Mouse (Mus musculus) embryo, embryonic 10.5 days (tissue): Measurements from ENCODE around the gene Fubp1.

Experiments used
- DNase-seq: peaks from one replicate; pipeline ENCODE4 v3.0.0-alpha.2; 2015; ENCODE audit warnings: low spot score

The Fubp1 gene

DNA sequence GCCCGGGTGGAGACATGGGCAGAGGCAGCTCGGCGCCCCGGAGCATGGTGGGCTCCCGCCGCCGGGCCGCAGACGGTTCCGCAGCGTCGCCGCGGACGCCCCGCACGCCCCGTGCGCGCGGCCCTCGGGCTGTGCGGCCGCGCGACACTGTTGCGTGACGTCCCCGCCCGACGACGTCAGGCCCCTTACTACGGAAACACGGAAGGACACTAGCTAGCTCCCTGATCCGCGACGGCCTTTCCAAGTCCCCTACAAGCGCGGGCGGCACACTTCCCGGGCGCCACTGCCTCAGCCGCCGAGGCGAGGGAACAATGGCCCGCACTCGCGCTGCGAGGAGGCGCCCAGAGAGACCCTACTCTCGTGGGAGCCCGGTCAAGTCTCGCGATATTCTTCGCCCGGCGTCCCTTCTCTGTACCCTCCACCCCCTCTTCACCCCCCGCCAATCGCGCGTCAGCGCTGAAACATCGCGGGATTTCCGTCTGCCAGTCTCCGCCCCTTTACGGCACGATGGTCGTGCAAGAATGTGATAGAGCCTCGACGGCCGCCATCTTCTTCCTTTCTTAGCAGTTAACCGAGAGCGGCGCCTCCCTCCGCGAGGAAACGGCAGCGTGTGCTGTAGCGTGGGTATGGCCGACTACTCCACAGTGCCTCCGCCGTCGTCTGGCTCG, at the start of gene Fubp1, which contains the start of gene Dnajb4:
Gene Fubp1, plus strand, starts transcription at position 456 of the 668 bp plus-strand sequence.
Gene Dnajb4, minus strand, starts transcription at position 336 of the 668 bp plus-strand sequence.
- peak; percentile 99 for DNase-seq

DNA sequence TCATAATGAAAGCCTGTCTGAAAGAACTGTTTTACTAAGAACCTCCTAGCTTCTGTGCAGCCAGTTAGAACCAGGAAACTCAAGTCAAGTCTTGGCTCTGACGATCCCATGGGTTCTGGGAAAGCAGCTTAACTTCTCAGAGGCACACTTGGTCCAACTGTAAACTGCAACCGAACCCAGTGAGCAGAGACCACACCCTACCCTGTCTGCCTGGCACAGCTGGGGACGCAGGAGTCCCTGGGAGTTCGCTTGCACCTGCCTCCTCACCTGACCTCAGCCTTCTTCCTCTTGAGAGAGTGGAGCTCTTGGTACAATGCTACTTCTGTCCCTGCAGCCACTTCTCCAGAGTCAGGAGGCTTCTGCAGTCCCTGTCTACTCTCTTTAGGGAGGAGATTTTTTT, 49.6 kb upstream of the Fubp1 start:
- no peak for DNase-seq

DNA sequence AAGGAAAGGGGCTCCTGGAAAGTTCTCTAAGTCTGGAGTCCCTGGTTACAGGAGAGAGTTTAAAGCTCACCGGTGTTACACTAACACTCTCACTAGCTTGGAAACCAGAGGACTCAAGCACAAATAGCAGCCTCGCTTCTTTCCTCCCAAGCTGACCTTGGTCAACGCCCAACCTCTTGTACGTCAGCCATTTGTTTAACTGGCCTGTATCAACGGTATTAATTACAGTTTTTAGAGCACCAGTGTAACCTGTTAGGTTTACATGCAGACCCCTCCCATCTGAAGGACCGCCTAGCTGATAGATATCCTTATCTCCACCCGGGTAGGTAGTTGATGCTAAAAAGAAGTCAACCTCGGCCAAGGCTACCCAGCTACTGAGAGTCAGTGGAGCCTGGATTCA, 46.9 kb upstream of the Fubp1 start:
- no peak for DNase-seq

DNA sequence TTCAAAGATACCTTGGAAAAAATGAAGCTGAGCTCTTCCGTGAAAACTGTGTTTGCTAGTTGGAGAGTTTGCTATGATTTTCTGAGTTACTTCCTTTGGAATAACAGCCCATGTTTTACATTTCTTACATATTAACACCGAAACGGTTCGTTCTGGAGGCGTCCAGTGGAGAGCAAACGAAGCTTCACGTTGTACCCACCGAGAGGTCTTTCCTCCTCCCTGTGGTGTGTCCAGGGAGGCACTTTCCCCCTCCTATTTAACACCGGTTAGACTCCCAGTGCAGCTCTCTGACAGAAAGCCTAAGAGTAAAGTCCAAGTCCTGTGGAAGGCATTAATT, 45.2 kb upstream of the Fubp1 start:
- DNase-seq = no peak

DNA sequence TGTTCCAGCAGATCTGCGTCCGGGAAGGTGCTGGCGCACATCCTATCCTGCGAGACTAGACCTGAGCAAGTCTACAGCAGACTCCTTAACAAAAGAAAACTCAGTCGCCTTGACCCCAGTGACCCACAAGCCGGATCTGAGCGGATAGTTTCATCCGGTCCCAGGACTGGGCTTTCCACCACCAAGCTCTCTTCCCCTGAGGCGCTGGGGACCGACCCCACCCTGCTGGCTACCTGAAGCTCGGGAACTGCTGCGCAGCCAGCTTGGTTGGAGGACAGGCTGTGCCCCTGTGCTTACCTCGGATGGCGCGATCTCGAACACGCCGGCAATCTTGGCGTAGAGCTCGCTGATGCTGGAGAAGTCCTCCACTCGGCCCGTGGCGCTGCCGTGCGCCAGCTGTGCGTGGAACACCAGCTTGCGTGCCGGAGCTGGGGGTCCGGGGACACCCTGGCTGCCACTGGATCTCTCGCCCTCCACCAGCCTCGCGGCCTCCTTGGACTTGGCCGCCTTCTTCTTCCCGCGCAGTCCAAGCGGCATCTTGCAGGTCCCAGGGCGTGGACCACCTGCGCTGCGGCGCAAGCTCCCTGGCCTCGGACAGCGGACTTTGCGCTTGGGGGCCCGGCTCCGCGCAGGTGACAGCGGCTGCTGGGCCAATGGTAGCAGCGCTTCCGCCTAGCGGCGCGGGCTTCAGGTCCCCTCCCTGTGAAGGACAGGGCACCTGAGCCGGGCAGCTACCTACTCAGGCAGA, 44.7 kb upstream of the Fubp1 start:
- DNase-seq = peak; percentile 75

DNA sequence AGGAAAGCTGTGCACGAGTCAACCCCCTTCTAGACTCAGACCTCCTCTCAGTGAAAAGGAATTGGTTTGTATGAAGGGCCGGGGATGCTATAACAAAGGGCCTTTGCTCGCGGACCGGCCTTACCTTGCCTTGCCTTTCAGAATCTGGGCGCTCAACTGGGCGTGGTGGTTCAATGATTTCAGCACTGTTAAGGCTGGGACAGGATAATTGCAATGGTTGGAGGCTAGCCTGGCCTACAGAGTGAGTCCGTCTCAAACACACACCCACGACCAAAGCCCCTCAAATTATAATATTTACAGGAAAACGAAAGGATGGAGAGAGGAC, 44.2 kb upstream of the Fubp1 start, which contains the start of gene Gipc2:
Gene Gipc2, minus strand, starts transcription at position 132 of the 325 bp plus-strand sequence.
- no peak for DNase-seq

DNA sequence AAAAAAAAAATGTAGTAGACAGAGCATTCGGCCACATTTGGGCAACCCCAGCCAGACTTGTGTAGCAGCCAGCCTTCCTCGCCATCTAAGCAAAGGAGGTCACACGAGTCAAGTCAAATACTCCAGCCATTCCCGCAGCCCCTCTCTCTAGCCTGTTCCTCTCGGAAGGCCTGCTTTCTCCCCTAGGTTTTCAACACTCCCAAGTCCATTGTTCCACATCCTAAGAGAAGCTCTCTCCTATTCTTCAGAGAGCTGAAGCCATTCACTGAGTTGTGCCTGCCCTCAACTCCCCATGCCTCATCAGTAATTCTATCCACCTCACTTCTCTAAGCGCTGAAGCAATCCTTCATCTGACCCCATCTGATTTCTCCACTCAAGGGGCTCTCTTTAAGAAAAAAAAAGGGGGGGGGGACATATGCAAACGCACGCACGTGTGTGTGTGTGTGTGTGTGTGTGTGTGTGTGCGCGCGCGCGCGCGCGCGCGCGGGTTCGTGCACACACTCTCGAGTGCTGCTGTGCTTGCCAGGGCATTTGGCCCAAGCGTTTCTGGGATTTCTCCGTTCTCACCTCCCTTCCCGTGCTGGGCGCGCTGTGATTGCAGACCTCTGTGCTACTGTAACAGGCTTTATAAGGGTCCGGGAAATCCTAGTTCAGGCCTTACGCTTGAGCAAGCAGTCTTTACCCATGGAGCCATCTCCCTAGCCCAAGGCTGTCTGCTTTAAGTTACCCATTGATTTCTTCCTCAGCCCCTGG, 43.3 kb upstream of the Fubp1 start:
- peak; percentile 62 for DNase-seq

DNA sequence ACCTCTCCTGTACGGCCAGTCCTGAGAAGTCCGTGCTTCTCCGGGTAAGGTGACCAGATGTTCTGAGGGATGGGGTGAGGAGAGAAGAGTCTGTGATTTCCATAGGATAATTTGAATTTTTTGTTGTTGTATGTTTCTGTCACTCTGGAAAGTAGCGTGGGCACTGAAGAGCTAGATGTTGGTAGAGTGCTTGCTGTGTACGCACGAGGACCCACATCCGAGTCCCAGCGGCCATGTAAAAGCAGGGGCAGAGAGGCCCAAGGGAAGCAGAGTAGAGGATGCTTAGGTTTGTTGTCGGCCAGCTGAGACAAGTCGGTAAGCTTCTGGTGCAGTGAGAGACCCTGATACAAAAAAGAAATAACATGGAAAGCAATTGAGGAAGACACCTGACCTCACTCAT, 42.2 kb upstream of the Fubp1 start:
- DNase-seq = no peak

DNA sequence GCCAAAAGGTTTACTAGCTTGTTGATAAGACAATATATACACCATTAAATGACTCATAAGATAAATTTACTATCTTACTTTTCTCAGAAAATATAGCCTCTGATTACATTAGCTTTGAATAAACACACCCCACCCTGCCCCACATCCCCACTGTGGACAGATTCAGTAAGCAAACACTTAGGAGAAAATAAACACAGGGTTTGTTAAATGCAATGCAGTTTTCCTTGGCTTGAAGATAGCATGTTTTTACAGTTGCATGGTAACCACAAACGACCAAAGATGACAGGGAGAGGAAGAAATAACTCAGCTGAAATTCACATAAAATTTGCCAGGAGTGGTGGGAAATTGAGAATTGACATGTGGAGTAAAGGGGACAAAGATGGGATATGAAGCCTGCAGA, 39.8 kb upstream of the Fubp1 start:
- no peak for DNase-seq

DNA sequence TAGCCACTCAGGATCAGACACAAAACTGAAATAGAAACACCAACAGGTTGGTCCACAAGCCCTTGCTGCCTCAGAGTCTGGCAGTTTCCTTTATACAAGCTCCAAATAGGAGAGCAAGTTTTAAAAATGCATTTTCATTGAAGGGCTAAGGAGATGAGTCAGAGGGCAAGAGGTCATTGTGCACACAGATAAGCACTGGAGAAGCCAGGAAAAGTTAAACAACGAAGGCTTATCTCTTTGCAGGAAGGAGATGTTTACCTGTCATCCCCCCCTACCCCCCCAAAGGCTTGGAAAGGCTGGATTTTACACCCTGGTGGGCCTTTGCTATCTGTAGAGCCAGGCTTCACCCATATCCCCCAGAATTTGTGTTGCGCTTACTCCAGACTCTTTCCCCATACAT, 39.0 kb upstream of the Fubp1 start:
- no peak for DNase-seq

DNA sequence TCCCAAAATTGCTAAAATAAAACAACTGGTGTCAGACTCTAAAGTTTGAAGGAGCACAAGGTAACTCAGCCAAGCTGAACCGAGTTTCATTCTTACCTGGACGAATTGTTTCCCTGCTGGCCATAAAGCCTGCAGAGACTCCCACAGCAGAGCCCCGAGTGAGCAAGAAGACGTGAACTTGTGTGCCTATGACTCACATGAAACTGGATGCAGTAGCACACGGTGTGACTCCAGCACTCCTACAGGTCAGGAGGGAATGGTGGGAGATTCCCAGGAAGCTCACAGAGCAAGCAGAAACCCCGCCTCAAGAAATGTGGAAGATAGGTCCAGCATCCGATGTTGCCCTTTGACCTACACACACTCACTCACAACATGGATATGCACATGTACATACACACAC, 38.4 kb upstream of the Fubp1 start:
- no peak for DNase-seq

DNA sequence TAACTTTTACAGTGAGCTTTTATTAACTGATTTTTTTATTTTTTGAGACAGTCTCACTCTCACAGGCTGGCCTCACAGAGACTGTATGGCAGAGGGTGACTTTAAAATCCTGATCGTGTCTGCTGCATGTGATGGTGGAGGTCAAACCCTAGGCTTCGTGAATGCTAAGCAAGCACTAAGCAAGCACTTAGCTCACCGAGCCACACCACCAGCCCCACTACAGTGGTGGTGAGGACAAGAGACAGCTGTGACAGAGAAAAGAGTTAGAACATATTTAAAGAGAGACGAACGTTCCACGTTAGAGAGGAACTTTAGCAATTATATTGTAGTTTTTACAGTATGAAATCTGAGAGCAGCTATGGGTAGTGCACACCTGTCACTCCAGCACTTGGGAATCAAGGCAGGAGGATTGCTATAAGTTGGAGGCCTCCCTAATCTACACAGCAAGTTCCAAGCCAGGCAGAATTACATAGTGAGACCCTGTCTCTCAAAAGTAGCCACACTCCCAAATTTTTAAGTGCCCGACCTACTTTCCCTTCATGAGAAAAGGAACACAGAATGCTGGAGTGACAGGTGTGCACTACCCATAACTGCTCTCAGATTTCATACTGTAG, 37.8 kb upstream of the Fubp1 start:
- no peak for DNase-seq

DNA sequence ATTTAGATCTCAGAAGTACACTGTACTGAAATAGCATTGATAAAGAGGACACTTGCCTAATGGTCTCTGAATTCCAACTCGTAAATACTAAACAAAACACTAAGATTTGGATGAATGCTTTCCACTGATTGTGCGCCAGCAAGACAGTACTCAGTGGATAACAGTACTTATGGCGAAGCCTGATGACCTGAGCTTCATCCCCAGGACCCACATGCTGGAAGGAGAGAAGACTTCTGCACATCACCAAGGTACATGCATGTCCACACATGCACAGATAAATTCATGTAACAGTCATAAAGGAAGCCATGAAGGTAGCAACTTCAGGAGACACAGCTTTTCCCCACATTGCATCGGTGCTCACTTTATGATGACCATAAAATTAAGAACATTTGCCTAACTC, 31.4 kb upstream of the Fubp1 start:
- DNase-seq = no peak

DNA sequence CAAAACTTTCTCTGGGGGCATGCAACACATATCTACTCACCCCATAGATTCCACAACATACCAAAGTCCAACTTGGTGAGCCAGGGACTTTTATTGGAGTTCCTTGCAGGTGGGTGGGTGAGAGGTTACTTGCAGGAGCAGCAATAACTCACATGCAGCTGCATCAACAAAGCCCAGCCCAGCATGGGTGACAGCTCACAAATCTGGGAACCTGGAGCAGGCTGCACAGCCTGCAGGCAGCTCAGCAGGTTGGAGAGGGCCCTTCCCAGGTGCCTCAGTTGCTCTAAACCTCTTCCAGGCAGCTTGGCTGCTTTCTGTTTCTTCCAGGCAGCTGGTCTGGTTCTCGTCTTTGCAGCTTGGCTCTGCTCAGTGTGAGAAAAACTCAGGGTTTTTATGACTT, 30.9 kb upstream of the Fubp1 start:
- DNase-seq = no peak

DNA sequence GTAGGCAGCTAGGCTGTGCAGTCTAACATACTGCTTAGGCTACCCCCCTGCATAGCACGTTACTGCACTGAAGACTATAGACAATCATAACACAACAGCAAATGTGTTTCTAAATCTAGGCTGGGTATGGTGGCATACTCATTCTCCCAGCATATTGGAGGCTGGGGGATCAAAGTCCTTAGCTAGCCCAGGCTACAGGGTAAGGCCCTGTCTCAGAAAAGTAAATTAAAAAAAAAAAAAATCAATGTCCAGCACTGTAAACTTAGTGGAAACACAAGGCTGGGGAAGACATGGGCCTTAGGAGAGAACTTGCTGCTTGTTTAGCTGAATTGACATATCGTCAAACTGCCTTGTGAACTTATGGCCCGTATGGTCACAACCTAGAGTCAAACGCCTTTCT, 29.6 kb upstream of the Fubp1 start:
- no peak for DNase-seq

DNA sequence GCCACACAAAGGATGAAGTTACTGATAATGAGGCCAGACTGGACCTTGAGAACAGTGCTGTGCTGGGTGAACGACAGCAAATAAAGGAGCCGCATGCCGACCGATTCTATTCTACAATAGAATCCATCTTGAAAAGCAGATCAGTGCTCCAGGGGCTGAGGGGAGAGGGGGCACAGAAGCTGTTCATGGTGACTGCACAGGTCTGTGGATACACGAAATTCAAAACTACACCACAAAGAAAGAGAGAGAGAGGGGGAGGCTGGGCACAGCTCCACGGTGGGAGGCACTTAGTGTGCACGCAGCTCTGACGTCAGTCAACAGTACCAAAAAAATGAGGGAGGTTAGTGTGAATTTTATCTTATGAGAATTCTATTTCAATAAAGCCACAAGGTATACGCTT, 26.7 kb upstream of the Fubp1 start:
- no peak for DNase-seq

DNA sequence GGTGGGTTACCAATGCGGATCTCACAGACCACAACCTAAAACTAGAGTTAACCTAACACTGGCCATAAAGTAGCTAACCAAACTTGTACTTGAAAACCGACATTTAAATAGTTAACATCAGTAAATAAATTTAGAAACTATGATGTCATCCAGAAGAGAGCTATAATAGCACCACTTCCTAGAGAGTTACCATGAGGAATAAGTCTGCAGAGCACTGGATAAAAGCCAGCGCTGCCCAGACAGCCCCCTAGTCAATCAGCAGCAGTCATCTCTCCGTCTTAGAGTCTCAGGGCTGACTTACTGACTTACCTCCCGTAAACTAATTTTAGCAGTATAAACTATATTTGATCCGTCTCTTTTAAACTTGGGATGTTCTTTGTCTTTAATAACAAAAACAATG, 24.1 kb upstream of the Fubp1 start:
- no peak for DNase-seq

DNA sequence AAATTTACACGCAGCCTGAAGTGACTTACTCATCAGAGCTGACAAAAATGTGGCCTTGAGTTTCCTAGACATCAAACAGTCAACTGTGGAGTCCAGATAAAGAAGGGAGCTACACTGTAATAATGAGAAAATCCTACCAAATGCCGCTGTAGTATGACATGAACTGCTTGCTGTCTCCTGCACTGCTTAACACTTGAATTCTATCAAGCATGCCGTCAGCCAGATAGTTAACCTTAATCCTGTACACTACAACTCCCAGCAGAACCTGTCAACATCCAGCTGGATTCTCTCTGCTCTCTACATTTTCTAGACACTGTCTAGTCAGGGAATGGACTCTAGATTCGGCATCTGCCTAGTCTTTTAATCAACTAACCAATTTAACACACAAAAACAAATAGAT, 20.9 kb upstream of the Fubp1 start:
- DNase-seq = no peak

DNA sequence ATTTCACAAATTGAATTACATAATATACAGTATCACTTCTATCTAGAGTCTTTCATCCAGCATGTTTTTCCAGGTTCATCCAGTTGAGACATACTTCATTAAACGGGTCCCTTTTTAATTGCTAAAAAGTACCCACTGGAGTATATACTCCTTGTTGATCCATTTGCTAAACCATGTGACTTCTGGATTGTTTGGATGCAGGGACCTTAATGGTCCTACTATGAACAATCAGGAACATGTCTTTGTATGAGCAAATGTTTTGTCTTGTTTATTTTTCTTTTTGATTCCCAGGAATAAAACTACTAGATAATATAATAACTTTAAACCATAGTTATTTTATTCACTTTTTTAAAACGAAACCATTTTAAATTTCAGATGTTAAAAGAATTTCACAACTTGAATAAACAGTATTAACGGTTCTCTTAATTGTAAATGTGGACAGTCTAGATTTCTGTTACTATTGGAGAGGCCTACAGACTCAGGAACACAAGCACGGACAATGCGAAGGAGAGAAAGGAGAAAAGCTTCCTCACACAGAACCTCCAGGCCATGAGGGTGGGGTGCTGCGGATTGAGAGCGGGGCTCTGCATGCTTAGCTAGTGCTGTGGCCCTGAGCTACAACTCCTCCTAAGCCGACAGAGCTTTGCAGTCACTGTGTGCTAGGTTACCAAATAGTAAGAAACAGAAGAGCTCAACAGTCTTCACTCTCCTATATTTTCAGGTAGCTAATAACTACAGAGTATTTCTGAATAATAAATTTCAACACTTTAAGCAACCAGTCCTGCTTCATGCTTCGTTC, 19.3 kb upstream of the Fubp1 start:
- DNase-seq = no peak

DNA sequence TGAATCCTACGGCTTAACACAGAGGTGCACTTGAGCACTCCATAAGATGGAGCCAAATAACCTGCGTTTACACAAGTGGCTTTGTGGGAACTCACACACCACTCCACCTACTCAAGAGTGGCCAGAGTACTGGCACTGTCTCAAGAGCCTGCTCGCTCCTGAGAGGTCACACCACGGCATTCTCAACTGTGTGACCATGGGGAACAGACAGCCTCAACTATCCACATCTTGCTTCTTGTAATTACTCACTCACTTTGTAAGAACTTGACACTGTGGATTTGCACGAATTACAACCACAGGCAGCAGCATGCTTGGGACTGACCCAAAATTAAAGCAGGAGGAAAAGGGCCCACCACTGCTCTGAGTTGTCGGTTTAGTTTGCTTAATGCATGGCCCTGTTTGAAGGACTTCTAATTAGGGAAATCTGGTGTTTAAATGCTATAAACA, 18.4 kb upstream of the Fubp1 start:
- DNase-seq = peak; percentile 58

DNA sequence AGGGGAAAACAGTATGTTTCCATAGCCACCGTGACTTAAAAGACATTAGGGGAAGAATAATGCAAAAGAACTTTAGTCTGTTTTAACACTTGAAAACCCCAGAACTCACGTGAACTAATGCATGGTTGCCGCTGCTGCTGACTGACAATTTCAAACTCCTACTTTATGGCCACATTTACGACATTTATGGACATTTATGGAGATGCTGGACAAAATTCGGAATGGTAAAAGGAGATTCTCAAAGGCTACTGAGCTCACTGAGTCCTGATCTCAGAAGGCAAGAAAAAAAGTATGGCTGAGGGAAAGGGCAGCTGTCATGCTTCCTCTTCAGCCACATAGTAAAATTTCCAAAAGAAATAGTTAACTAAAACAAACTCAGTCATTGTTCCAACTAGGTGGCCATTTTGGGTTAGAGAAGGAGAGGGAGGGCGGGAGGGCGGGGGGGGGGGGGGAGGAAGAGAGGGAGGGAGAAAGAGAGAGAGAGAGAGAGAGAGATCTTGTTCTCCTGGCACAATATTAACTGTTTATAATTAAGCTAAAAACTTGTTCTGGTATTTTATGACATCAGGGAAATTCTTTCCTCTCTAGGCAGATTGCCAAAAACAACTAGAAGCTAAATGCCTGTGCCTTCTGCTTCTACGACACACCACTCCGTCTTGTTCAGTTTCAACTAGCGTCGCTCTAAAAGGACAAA, 17.8 kb upstream of the Fubp1 start:
- DNase-seq = peak; percentile 27
